Mouse (Mus musculus) thymus, adult 2 months (tissue): ENCODE data around the gene Gm37240.

Experiments
- CTCF ChIP-seq: fragments of 200-500 bp; IDR thresholded peaks from 2 replicates; pipeline ENCODE4 v1.5.1; 2012; ENCODE audit warnings: mild to moderate bottlenecking, control low read depth, low read length, moderate library complexity, borderline replicate concordance; ENCODE audit not compliant: control insufficient read depth, poor library complexity, insufficient read depth; ENCODE audit errors: extremely low read depth
- POLR2A ChIP-seq: fragments of 200-500 bp; IDR thresholded peaks from 2 replicates; pipeline ENCODE4 v1.6.1; 2012; ENCODE audit warnings: mild to moderate bottlenecking, low read length, control low read depth, moderate library complexity; ENCODE audit not compliant: control insufficient read depth, poor library complexity, insufficient read depth; ENCODE audit errors: extremely low read depth

DNA sequence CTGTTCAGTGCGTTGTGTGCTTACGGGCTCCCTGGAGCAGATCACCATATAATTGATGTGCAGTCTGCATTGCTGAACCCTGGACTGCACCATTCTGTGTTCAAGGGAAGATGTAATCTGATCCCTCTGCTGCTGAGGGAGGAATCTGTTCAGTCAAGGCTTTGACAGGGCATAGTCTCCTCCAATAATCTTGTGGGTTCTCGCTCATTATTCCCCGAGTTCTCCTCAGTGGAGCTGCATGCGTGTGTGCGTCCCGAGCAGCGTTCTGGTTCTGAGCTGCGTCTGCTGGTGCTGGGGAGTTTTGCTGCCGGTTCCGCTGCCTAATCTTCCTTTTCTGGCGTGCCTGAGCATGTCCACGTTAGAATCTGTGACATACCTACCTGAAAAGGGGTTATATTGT lies 935.2 kb downstream of the Gm37240 start:
- TF ChIP-seq POLR2A (no peak), CTCF (no peak)
